Mouse (Mus musculus): ENCODE measurements at regions not wholly inside any gene's neighbourhood (a gene's known extent, or its start where the extent isn't known, plus 50 kb on each side); places are given as distances from the start of the nearest gene placed in this dataset.

DNA sequence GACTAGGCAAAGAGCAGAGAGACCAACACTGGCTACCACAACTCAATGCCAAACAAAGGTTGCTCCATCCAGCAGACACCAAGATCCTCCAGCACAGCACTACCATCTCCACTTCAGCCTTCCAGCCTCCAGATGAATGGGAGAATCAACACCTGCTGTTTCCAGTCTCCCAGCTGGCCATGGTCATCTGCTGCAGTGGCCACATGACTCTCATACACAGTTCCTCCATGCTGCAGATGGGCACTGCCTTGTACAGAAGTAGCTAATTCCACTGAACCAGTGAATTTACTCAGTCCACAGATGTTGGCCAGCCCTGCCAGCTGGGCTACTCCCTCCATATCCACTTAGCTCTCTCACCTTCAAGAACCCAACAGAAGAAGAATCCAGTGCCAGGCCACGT lies 63.0 kb upstream of the Vstm5 start:
- no peak for DNase-seq (ENCODE audit: low spot score in 2 of 2)

DNA sequence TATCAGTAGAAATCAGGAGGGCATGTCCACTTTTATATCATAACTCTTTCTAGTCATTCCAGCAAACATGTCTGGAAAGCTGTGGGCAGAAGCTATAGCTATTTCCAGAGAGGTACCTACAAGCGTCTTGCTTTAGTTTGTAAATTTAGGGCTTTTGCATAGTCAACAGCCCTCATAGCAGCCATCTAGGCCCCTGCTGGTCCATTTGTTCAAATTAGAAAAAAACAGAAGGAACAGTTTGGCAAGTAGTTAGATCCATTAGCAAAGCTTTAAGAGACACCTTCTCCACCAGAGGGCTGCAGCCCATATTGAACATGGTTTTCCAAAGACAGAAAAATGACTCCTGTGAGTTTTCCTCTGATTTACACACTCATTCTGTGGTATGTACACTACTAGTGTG lies 63.4 kb upstream of the Vstm5 start:
- DNase-seq (ENCODE audit: low spot score in 2 of 2) = no peak

- DNase-seq (ENCODE audit: low spot score in 2 of 2) = no peak
These were observed 59.0 kb upstream of the Hephl1 start for GRCm38 (mm10) chr9:15170911-15171310.

GRCm38 (mm10) chr9:15169714-15170113 lies 57.8 kb upstream of the Hephl1 start:
- DNase-seq (ENCODE audit: low spot score in 2 of 2) = peak in 1 of 2 experiments; percentile 37

GRCm38 (mm10) chr9:15168961-15169360 lies 57.1 kb upstream of the Hephl1 start:
- DNase-seq (ENCODE audit: low spot score in 2 of 2) = no peak

DNA sequence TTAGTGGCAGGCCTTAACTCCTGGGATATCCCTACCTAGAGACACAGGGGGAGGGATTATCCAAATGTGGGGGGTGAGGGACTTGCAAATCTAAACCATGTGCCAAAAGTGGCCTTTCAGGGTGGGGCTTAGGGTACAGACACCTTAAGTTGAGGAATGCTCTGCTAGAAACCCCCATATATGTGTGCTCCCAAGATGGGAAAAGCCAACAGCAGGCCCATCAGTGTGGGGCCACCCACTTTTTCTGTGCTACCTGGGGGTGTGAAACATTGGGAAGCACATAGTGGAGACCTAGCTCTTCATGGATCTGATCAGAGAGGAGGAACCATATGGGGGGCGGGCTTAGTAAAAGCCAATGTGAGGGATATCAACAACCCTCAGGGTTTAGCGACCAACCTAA lies 55.0 kb upstream of the Hephl1 start:
- no peak for DNase-seq (ENCODE audit: low spot score in 2 of 2)

DNA sequence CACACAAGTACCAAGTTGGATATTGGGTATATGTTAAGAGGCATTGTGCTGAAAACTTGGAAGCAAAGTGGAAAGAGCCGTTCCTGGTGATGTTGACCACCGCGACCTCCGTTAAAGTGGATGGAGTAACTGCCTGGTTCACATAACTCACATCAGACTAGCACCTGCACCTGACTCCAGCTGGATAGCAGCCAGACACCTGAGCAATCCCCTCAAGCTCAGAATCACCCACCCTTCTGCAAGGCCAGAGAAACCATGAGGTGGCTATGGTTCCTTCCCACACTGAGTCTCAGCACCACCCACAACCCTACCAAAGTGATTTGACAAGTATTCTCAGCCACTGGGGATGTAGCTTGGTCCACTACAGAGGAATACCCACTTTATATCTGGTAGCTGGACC lies 54.6 kb upstream of the Hephl1 start:
- no peak for DNase-seq (ENCODE audit: low spot score in 2 of 2)

All from layer of hippocampus, adult 18-20 months (tissue).